Mouse (Mus musculus) midbrain, embryonic 12.5 days (tissue): ENCODE data around the gene Ifi213. TPM values are rescaled to one million over a fixed set of nuclear protein-coding genes. Genes with fewer than 3 reads are reported as not detected.
"Not testable (repeated sequence)": the region's sequence is repeated elsewhere in the genome, so short reads cannot be mapped to it uniquely, and the experiment has no call there.

ENCODE experiments used
- ATAC-seq: fragments of 200-750 bp; cut with Nextera tagmentation; 2 replicates; pipeline ENCODE4 v1.8.0; 2017; ENCODE audit warnings: low read depth, moderate TSS enrichment, moderate library complexity; ENCODE audit not compliant: low FRiP score
- H3K27ac ChIP-seq: fragments of 300-500 bp; sonication (generic); replicated peaks from 2 replicates; pipeline ENCODE4 v1.5.1; 2016; ENCODE audit warnings: mild to moderate bottlenecking
- H3K27me3 ChIP-seq: fragments of 300-500 bp; sonication (generic); 2 replicates; pipeline ENCODE4 v1.6.1; 2016; ENCODE audit warnings: mild to moderate bottlenecking
- H3K36me3 ChIP-seq: fragments of 300-500 bp; sonication (generic); 2 replicates; pipeline ENCODE4 v1.6.1; 2016
- H3K4me1 ChIP-seq: fragments of 300-500 bp; sonication (generic); 2 replicates; pipeline ENCODE4 v1.6.1; 2016
- H3K4me2 ChIP-seq: fragments of 300-500 bp; sonication (generic); replicated peaks from 2 replicates; pipeline ENCODE4 v1.6.1; 2016; ENCODE audit warnings: mild to moderate bottlenecking, moderate library complexity
- H3K4me3 ChIP-seq: fragments of 300-500 bp; sonication (generic); 2 replicates; pipeline ENCODE4 v1.5.1; 2016; ENCODE audit warnings: mild to moderate bottlenecking
- H3K9ac ChIP-seq: fragments of 300-500 bp; sonication (generic); replicated peaks from 2 replicates; pipeline ENCODE4 v1.6.1; 2016; ENCODE audit warnings: mild to moderate bottlenecking, moderate library complexity
- H3K9me3 ChIP-seq: fragments of 300-500 bp; sonication (generic); 2 replicates; pipeline ENCODE4 v1.6.1; 2016; ENCODE audit warnings: mild to moderate bottlenecking
- WGBS: fragments of 180-500 bp; shearing (Covaris S2); methylation state at CpG from one replicate; pipeline ENCODE4 v1.1.7; 2016; 5-methylcytosine and 5-hydroxymethylcytosine counted together
- polyA plus RNA-seq: library from polyadenylated mRNA; unstranded; fragments of >200 nt; fragmentation: Nextera tagmentation; extraction: Ambion mirVana; gene quantifications from 2 replicates; pipeline ENCODE4 v1.2.1, GENCODE M21; 2016

Gene Ifi213
- not detected in 2 replicates for polyA plus RNA-seq

DNA sequence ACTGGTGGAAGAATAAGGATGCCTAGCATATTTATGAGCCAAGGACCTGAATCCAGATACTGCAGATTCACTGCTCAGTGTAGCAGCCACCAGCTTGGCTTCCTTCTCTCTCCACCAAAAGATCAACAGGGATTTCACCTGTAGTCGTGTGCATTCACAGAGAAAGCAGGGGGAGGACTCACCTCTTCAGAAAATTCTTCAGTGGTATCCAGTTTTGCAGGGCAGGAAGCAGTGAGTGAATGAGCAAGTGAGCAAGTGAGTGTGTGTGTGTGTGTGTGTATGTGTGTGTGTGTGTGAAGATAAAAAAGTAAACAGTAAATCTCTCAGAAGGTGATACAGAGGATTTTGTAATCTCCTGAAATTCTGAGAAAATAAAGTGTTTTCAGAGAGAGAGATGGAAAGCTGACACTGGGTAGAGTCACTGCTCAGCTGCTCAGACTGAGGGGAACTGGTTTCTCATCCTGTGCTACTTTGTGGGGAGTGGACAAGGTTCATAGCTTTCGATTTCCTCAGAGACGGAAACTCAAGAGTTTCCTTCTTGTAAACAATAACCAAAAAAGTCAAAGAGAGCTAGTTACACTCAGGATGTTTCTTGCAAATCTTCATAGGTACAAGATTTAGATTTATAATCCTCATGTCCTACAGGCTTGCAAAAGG lies at the start of gene Ifi213:
Gene Ifi213 (minus strand): TSS at position 437 of the 657 bp plus-strand sequence.
- WGBS, result 83% methylated on average over 3 of the region's 3 CpGs
- not testable (repeated sequence) for H3K4me3 ChIP-seq, H3K9me3 ChIP-seq, H3K4me1 ChIP-seq, H3K27ac ChIP-seq, ATAC-seq, H3K36me3 ChIP-seq, H3K9ac ChIP-seq, H3K27me3 ChIP-seq, H3K4me2 ChIP-seq

DNA sequence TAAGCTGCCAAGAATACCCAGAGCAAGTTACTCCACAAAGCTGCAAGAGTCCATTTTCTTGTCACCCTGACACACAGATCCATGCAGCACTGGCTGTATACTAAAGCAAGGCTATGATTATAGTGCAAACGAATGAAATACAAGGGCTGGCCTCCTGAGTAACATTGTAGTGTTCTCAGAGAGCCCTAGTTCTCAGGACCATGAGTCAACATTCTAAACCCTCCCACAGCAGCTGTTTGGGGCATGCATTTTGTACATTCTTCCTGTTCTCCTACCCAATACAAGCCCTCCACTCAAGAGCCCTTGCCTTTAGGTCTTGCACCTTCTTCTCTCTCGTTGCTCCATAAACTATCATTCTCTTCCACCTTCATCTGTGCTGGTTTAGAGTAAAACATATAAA lies 46.3 kb upstream of the Ifi213 start:
- no peak for ATAC-seq
- no peak overlapping the region for H3K27ac ChIP-seq
- no peaks in the 10 kb centered on the region for H3K4me1 ChIP-seq
- no peak overlapping the region for H3K4me2 ChIP-seq
- no peaks in the 10 kb centered on the region for H3K9me3 ChIP-seq
- no peaks in the 10 kb centered on the region for H3K36me3 ChIP-seq
- WGBS, result 82% methylated on average over 2 of the region's 2 CpGs
- no peak overlapping the region for H3K4me3 ChIP-seq
- H3K27me3 ChIP-seq, result no peaks in the 10 kb centered on the region
- no peak overlapping the region for H3K9ac ChIP-seq

GRCm38 (mm10) chr1:173633969-173634645 lies 35.0 kb upstream of the Ifi213 start:
- WGBS, result 94% methylated on average over 5 of the region's 5 CpGs
- H3K36me3 ChIP-seq, result no peaks in the 10 kb centered on the region
- no peak overlapping the region for H3K9ac ChIP-seq

DNA sequence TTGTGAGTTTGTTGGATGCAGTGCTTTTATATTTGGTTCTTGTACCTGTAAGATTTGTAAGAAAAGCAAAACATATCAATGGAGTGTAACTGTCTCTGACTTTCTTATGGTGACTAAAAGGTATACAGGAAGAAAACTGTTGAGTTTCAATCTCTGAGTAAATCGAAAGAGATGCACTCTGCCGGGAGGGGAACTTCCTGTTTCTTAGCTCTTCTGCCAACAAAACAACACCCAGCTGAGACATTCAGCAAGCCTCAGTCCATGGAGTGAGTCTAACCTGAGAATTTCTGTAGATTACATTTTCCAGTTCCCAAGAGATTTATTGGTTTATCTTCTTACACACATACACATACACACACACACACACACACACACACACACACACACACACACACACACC lies 31.5 kb upstream of the Ifi213 start, which contains the start of gene Ifi209:
Gene Ifi209 (plus strand): TSS at position 296 of the 400 bp plus-strand sequence.
- not testable (repeated sequence) for ATAC-seq, H3K36me3 ChIP-seq, H3K27ac ChIP-seq, H3K4me3 ChIP-seq, H3K4me1 ChIP-seq, H3K9ac ChIP-seq, H3K27me3 ChIP-seq, H3K9me3 ChIP-seq, H3K4me2 ChIP-seq
- WGBS, result 79% methylated on average over 2 of the region's 2 CpGs

More at GRCm38 (mm10) chr1:173633969-173634645, 35.0 kb upstream of the Ifi213 start:
- Histone ChIP-seq H3K4me3 (no peak overlapping the region), H3K4me2 (no peak overlapping the region), H3K4me1 (no peaks in the 10 kb centered on the region), H3K27ac (no peak overlapping the region), H3K27me3 (no peaks in the 10 kb centered on the region), H3K9me3 (no peaks in the 10 kb centered on the region)
- ATAC-seq, result no peak

GRCm38 (mm10) chr1:173626686-173627085 lies 27.6 kb upstream of the Ifi213 start:
- no peak for ATAC-seq
- no peaks in the 10 kb centered on the region for H3K4me1 ChIP-seq
- H3K9ac ChIP-seq, result no peak overlapping the region
- WGBS, result 75% methylated on average over 2 of the region's 2 CpGs
- no peaks in the 10 kb centered on the region for H3K36me3 ChIP-seq
- no peak overlapping the region for H3K4me2 ChIP-seq
- no peaks in the 10 kb centered on the region for H3K9me3 ChIP-seq
- H3K27ac ChIP-seq, result no peak overlapping the region
- no peaks in the 10 kb centered on the region for H3K27me3 ChIP-seq
- no peak overlapping the region for H3K4me3 ChIP-seq

- H3K27me3 ChIP-seq, result no peaks in the 10 kb centered on the region
- H3K36me3 ChIP-seq, result no peaks in the 10 kb centered on the region
- no peak overlapping the region for H3K27ac ChIP-seq
- no peak overlapping the region for H3K4me2 ChIP-seq
- ATAC-seq, result no peak
- H3K4me3 ChIP-seq, result no peak overlapping the region
- no peaks in the 10 kb centered on the region for H3K4me1 ChIP-seq
- WGBS, result 88% methylated on average over 2 of the region's 2 CpGs
- no peaks in the 10 kb centered on the region for H3K9me3 ChIP-seq
- H3K9ac ChIP-seq, result no peak overlapping the region
These were observed 25.0 kb upstream of the Ifi213 start for GRCm38 (mm10) chr1:173624052-173624451.

GRCm38 (mm10) chr1:173622216-173622615 lies 23.1 kb upstream of the Ifi213 start:
- not testable (repeated sequence) for H3K4me3 ChIP-seq, ATAC-seq, H3K9me3 ChIP-seq, H3K4me2 ChIP-seq, H3K36me3 ChIP-seq, H3K4me1 ChIP-seq, H3K27me3 ChIP-seq, H3K27ac ChIP-seq, H3K9ac ChIP-seq
- WGBS, result 80% methylated on average over 2 of the region's 2 CpGs

DNA sequence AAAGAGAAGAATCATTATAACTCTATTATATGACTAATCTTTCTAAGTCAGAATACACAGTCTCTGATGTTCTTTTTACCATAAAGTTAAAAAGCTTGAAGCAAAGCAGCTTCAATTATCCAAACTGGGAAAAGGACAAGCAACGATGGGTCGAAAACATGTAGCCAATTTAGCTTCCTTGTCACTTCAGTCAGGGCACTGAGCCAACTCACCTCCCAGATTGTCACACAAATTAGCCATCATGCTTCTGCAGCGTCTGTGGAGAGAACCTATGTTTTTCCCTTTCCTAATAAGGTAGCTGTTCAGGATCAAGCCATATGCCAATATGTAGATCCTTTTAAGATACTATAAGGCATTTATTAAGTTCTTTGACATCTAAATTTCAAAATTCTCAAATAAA lies 11.2 kb upstream of the Ifi213 start:
- not testable (repeated sequence) for H3K4me2 ChIP-seq, ATAC-seq, H3K4me1 ChIP-seq, H3K9me3 ChIP-seq, H3K9ac ChIP-seq, H3K36me3 ChIP-seq, H3K27ac ChIP-seq, H3K27me3 ChIP-seq, H3K4me3 ChIP-seq
- 86% methylated on average over 3 of the region's 3 CpGs for whole genome bisulfite sequencing

DNA sequence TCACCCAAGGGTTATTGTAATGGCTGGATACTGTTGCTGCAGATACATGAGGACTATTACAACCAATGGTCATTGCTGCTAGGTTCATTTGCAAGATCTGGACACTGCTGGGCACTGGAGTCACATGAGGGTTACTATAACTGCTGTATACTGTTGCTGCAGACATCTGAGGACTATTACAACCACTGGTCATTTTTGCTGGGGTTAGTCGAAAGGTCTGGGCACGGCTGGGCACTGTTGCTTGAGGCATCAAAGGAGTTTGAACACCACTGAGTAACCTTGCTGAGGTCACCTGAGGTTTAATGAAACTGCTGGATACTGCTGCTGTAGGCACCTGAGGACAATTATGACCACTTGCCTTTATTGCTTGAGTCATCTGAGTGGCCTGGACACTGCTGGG lies 9.4 kb downstream of the Ifi213 start:
- not testable (repeated sequence) for H3K4me2 ChIP-seq, H3K27ac ChIP-seq, H3K4me3 ChIP-seq, H3K4me1 ChIP-seq, H3K27me3 ChIP-seq, ATAC-seq, H3K36me3 ChIP-seq, H3K9me3 ChIP-seq, H3K9ac ChIP-seq
- 87% methylated on average over 2 of the region's 2 CpGs for WGBS

DNA sequence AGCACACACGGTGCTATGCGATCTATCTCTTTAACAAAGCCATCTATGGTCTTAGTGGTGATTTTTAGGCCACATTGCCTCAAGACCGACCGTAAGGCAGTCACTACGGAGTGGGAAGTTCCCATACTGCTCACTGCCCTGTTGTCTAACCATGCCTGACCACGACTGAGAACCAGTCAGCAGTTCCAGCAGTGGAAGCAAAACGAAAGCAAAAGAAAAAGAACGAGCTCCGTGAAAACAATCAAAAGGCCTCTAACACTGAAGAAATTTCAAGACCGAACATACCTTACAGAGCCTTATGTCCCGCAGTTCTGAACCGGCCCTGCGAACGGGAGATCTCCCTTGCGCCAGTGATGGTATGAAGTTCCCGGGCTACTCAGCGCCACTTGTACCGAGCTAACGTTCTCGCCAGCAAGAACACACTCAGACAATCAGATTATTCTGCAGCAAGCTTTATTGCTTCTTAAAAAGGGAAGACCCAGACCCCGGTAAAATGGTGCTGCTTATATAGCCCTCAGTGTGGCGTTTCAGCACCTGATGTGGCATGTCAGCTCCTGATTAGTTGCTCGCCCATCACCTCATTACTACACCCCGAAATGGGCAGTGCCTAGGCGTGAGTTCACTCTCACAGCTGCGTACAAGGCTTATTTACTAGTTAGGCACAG lies 19.0 kb downstream of the Ifi213 start:
- WGBS, result 91% methylated on average over 26 of the region's 26 CpGs

DNA sequence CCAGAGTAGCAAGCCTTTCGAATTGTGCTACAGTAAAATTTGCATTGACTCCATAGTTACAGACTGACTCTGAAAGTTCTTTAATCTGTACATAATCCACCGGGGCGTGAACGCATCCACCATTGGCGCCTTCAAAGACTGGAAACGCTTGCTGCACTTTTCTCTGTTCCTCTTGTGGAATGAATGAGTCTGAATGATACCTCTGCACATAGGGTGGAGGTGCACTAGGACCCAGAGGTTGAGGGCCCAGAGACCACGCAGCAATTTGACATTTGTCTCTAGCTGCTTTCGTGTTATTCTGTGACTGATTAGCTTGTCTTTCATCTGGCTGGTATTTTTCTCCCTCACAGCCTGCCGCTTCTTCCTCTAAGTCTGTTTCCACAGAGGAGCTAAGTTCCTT lies 20.0 kb downstream of the Ifi213 start:
- Histone ChIP-seq H3K36me3 (no peaks in the 10 kb centered on the region), H3K4me3 (no peak overlapping the region), H3K9me3 (peaks cover 28% of the 10 kb centered on the region), H3K27me3 (no peaks in the 10 kb centered on the region), H3K4me2 (no peak overlapping the region), H3K4me1 (no peaks in the 10 kb centered on the region), H3K9ac (no peak overlapping the region), H3K27ac (no peak overlapping the region)
- WGBS, result 90% methylated on average over 9 of the region's 9 CpGs
- no peak for ATAC-seq

More for the DNA sequence above, 19.0 kb downstream of the Ifi213 start:
- Histone ChIP-seq H3K9me3 (peaks cover 28% of the 10 kb centered on the region), H3K27me3 (no peaks in the 10 kb centered on the region), H3K27ac (no peak overlapping the region), H3K9ac (no peak overlapping the region), H3K4me1 (no peaks in the 10 kb centered on the region), H3K4me3 (no peak overlapping the region), H3K36me3 (no peaks in the 10 kb centered on the region), H3K4me2 (no peak overlapping the region)
- no peak for ATAC-seq

DNA sequence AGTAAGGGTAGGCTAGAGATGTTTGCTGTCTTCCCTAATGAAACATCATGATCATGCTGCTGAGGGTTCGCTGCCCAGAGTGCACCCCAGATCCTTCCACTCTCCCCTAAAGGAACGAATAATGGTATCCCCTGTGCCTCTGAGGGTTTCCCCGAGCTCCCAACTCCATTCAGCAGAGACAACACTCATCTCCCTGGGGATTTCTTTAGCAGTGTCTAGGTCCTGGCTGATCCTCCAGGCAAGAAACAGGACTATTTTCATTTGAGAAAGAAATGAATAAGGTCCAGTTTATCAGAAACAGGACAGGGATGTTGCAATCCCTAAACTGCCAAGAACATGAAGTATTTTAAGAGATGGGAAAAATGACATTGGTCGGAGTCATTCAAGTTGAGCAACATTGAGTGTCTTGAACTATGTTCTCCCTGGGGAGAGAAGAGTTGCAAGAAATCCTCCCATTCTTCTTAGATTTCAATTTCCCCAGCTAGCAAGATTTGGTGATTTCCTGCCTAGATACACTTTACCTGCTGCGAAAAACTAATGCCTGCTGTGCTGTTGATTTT lies 48.5 kb downstream of the Ifi213 start:
- not testable (repeated sequence) for H3K4me3 ChIP-seq, H3K4me2 ChIP-seq, H3K27ac ChIP-seq, H3K9ac ChIP-seq, H3K36me3 ChIP-seq, H3K4me1 ChIP-seq, H3K9me3 ChIP-seq, ATAC-seq, H3K27me3 ChIP-seq
- WGBS, result 83% methylated on average over 5 of the region's 5 CpGs
